In genomic region chr4:151861806-151862739, GRCm38 (mm10) we compare ENCODE assay signal across 8 mouse cellular contexts. TPM values are rescaled to one million over a fixed set of nuclear protein-coding genes. Genes with fewer than 3 reads are reported as not detected.
DNase-seq lines count a peak whose midpoint lies in the region; ATAC-seq lines count a peak whose summit lies in the region.

Camta1 (minus strand) TSS chr4:151861876.

- H3K27ac ChIP-seq in heart, embryonic 14.5 days (replicated peaks in 1 of 2; ENCODE audit: control insufficient read depth in 1 of 2, insufficient read depth in 1 of 2, low read depth in 2 of 2, low read length in 2 of 2) = peak within 1 kb of the TSS; percentile 98
- peak within 1 kb of the TSS; percentile 82 for H3K27ac ChIP-seq in liver, embryonic 13.5 days
- H3K27ac ChIP-seq in stomach, embryonic 16.5 days (ENCODE audit: low read length) = peak within 1 kb of the TSS; percentile 92

- under 1% methylated on average over 83 of the region's 85 CpGs for WGBS in heart, embryonic 14.5 days
- under 1% methylated on average over 83 of the region's 85 CpGs for WGBS in liver, embryonic 13.5 days (ENCODE audit: insufficient replicate concordance)
- under 1% methylated on average over 85 of the region's 85 CpGs for WGBS in stomach, embryonic 16.5 days

- H3K36me3 ChIP-seq in heart, embryonic 14.5 days (ENCODE audit: control insufficient read depth, insufficient read depth, low read length) = 0 out of 2 replicates have a peak, but pooled peaks cover 4% of the 10 kb centered on the region
- peaks cover 3% of the 10 kb centered on the region; the same call in 1 of the 2 replicates for H3K36me3 ChIP-seq in liver, embryonic 13.5 days
- H3K36me3 ChIP-seq in stomach, embryonic 16.5 days (ENCODE audit: control insufficient read depth, insufficient read depth, low read length) = no peaks in the 10 kb centered on the region

- H3K27me3 ChIP-seq in heart, embryonic 14.5 days (ENCODE audit: control insufficient read depth, insufficient read depth, low read length) = no peaks in the 10 kb centered on the region
- H3K27me3 ChIP-seq in liver, embryonic 13.5 days = peaks cover 3% of the 10 kb centered on the region; the same call in 1 of the 2 replicates
- H3K27me3 ChIP-seq in stomach, embryonic 16.5 days (ENCODE audit: control insufficient read depth, insufficient read depth, low read length) = no peaks in the 10 kb centered on the region

- no peaks in the 10 kb centered on the region for H3K9me3 ChIP-seq in heart, embryonic 14.5 days (ENCODE audit: control insufficient read depth, low read length)
- H3K9me3 ChIP-seq in liver, embryonic 13.5 days (replicated peaks) = no peaks in the 10 kb centered on the region
- no peaks in the 10 kb centered on the region for H3K9me3 ChIP-seq in stomach, embryonic 16.5 days (replicated peaks; ENCODE audit: control insufficient read depth, low read length)

- peak within 1 kb of the TSS; percentile 84 to 93 for H3K4me3 ChIP-seq in heart, embryonic 14.5 days (ENCODE audit: control insufficient read depth in 1 of 2, insufficient read depth in 1 of 2, low read depth in 1 of 2, low read length in 2 of 2)
- H3K4me3 ChIP-seq in liver, embryonic 13.5 days (replicated peaks) = peak within 1 kb of the TSS; percentile 83
- peak within 1 kb of the TSS; percentile 77 for H3K4me3 ChIP-seq in stomach, embryonic 16.5 days (replicated peaks; ENCODE audit: low read length)

- H3K9ac ChIP-seq in heart, embryonic 14.5 days (ENCODE audit: low read length) = peak within 1 kb of the TSS; percentile 92
- H3K9ac ChIP-seq in liver, embryonic 13.5 days = peak within 1 kb of the TSS; percentile 89
- peak within 1 kb of the TSS; percentile 87 for H3K9ac ChIP-seq in stomach, embryonic 16.5 days (ENCODE audit: low read length)

- peak within 1 kb of the TSS; percentile 91 for H3K4me2 ChIP-seq in heart, embryonic 14.5 days (ENCODE audit: low read length)
- H3K4me2 ChIP-seq in liver, embryonic 13.5 days = peak within 1 kb of the TSS; percentile 99
- H3K4me2 ChIP-seq in stomach, embryonic 16.5 days (ENCODE audit: low read depth, low read length) = peak within 1 kb of the TSS; percentile 96

- ATAC-seq in CD4-positive, CD25-positive, alpha-beta regulatory T cell, adult 4 months = peak; percentile 85
- ATAC-seq in heart, embryonic 14.5 days (ENCODE audit: insufficient number of reproducible peaks, insufficient read depth, low FRiP score, low read depth) = peak; percentile 94
- peak; percentile 94 for ATAC-seq in liver, embryonic 13.5 days (ENCODE audit: low read depth)
- ATAC-seq in stomach, embryonic 16.5 days (ENCODE audit: insufficient read depth, low FRiP score) = peak; percentile 96

- peaks cover 5 to 26% of the 10 kb centered on the region in 2 experiments for H3K4me1 ChIP-seq in heart, embryonic 14.5 days (ENCODE audit: control insufficient read depth in 2 of 2, insufficient read depth in 2 of 2, low read length in 2 of 2)
- peaks cover 51% of the 10 kb centered on the region for H3K4me1 ChIP-seq in liver, embryonic 13.5 days (replicated peaks)
- peaks cover 11% of the 10 kb centered on the region; the same call in 1 of the 2 replicates for H3K4me1 ChIP-seq in stomach, embryonic 16.5 days (ENCODE audit: control insufficient read depth, insufficient read depth, low read length)

- peak; percentile 99 for DNase-seq in c-Kit-negative CD71-positive TER-119-positive erythroid progenitor cells, embryonic 14.5 days (ENCODE audit: low read depth, low spot score)
- peak; percentile 100 for DNase-seq in fibroblast of lung, adult 2 months (ENCODE audit: low read depth)
- peak; percentile 99 for DNase-seq in kidney, postnatal 14 days
- DNase-seq in liver, embryonic 13.5 days = peak; percentile 98
- peak; percentile 99 for DNase-seq in neural tube, embryonic 10.5 days (ENCODE audit: extremely low spot score, low spot score)

RNA-seq across cellular contexts. Expression of gene Camta1, which starts in this region (rescaled TPM):
- polyA plus RNA-seq in CD4-positive, CD25-positive, alpha-beta regulatory T cell, adult 4 months (2017; shearing (Covaris generic)) = 10 to 100 TPM; 32.6 to 41.5 TPM
- 150 and 167 TPM in 2 replicates for polyA plus RNA-seq in heart, embryonic 14.5 days (2014; fragmentation: Nextera tagmentation; extraction: Ambion mirVana)
- 43.6 and 47.8 TPM in 2 replicates for polyA plus RNA-seq in liver, embryonic 13.5 days (2015; fragmentation: Nextera tagmentation; extraction: Ambion mirVana)
- 63.6 and 81.8 TPM in 2 replicates for polyA plus RNA-seq in stomach, embryonic 16.5 days (2015; fragmentation: Nextera tagmentation; extraction: Ambion mirVana)

Comparison
In these comparisons a context has a peak if more than half of its experiments do, and no peak if none do; other contexts are left out.
1. Peak in every context shown above with its lines: DNase-seq, ATAC-seq, H3K4me3 ChIP-seq and H3K27ac ChIP-seq.